Mouse (Mus musculus) hindbrain, embryonic 16.5 days (tissue): ENCODE data around the gene Slc8a2. TPM values are rescaled to one million over a fixed set of nuclear protein-coding genes. Genes with fewer than 3 reads are reported as not detected.

ENCODE experiments used
- ATAC-seq: fragments of 200-750 bp; cut with Nextera tagmentation; 2 replicates; pipeline ENCODE4 v1.8.0; 2017; ENCODE audit warnings: moderate TSS enrichment, moderate library complexity
- H3K27ac ChIP-seq: fragments of 300-500 bp; sonication (generic); 2 replicates; pipeline ENCODE4 v1.5.1; 2014; ENCODE audit warnings: low read depth, mild to moderate bottlenecking, control low read depth, low read length, moderate library complexity
- H3K27me3 ChIP-seq: fragments of 300-500 bp; sonication (generic); replicated peaks from 2 replicates; pipeline ENCODE4 v1.6.1; 2014; ENCODE audit warnings: low read length; ENCODE audit not compliant: control insufficient read depth, insufficient read depth
- H3K36me3 ChIP-seq: fragments of 300-500 bp; sonication (generic); 2 replicates; pipeline ENCODE4 v1.6.1; 2014; ENCODE audit warnings: mild to moderate bottlenecking, low read length, moderate library complexity, mixed read lengths; ENCODE audit not compliant: control insufficient read depth, insufficient read depth
- H3K4me1 ChIP-seq: fragments of 300-500 bp; sonication (generic); 2 replicates; pipeline ENCODE4 v1.6.1; 2014; ENCODE audit warnings: low read depth, low read length; ENCODE audit not compliant: control insufficient read depth, insufficient read depth
- H3K4me2 ChIP-seq: fragments of 300-500 bp; sonication (generic); 2 replicates; pipeline ENCODE4 v1.6.1; 2014; ENCODE audit warnings: mild to moderate bottlenecking, low read length, control low read depth, moderate library complexity
- H3K4me3 ChIP-seq: fragments of 300-500 bp; sonication (generic); 2 replicates; pipeline ENCODE4 v1.5.1; 2014; ENCODE audit warnings: mild to moderate bottlenecking, low read length, control low read depth, moderate library complexity
- H3K9ac ChIP-seq: fragments of 300-500 bp; sonication (generic); 2 replicates; pipeline ENCODE4 v1.6.1; 2014; ENCODE audit warnings: low read depth, mild to moderate bottlenecking, control low read depth, low read length, moderate library complexity
- H3K9me3 ChIP-seq: fragments of 300-500 bp; sonication (generic); 2 replicates; pipeline ENCODE4 v1.6.1; 2014; ENCODE audit warnings: mild to moderate bottlenecking, low read length, moderate library complexity; ENCODE audit not compliant: control insufficient read depth
- WGBS: fragments of 180-500 bp; shearing (Covaris S2); extraction: QIAGEN DNeasy Blood & Tissue Kit; methylation state at CpG from one replicate; pipeline ENCODE4 v1.1.7; 2014; 5-methylcytosine and 5-hydroxymethylcytosine counted together
- polyA plus RNA-seq: library from polyadenylated mRNA; unstranded; fragments of >200 nt; fragmentation: Nextera tagmentation; extraction: Ambion mirVana; gene quantifications from 2 replicates; pipeline ENCODE4 v1.2.1, GENCODE M21; 2015

Gene Slc8a2
- polyA plus RNA-seq: 1.1 and 1.2 TPM in 2 replicates

DNA sequence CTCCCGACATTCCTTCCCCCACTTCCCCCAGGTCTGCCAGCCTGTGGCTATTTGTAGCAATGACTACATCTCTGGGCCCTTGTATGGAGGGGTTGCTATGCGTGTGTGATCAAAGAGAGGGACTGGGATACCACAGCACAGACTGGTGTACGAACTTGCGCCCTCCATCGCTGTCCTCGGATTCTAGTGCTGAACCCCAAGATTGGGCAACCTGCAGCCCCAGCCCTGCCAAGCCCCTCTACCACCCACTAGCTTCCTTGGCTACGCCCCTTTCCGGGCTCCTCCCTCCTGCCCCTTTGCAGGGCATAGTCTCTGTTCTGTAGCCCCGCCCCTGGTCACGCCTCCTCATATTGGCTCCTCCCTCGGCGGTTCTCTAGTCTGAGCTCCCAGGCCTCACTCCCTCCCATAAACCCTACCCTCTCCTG lies at the start of gene Slc8a2:
TSS of gene Slc8a2 (plus strand) at position 406 of the 425 bp plus-strand sequence.
- Histone ChIP-seq H3K9ac (peak within 1 kb of the TSS; percentile 83), H3K4me2 (peak within 1 kb of the TSS; percentile 77), H3K36me3 (peaks cover 10% of the 10 kb centered on the region), H3K9me3 (no peaks in the 10 kb centered on the region), H3K4me1 (peaks cover 40% of the 10 kb centered on the region), H3K27ac (peak within 1 kb of the TSS; percentile 78), H3K27me3 (no peaks in the 10 kb centered on the region), H3K4me3 (peak within 1 kb of the TSS; percentile 71)
- ATAC-seq: peak; percentile 91
- WGBS: 2% methylated on average over 12 of the region's 12 CpGs

DNA sequence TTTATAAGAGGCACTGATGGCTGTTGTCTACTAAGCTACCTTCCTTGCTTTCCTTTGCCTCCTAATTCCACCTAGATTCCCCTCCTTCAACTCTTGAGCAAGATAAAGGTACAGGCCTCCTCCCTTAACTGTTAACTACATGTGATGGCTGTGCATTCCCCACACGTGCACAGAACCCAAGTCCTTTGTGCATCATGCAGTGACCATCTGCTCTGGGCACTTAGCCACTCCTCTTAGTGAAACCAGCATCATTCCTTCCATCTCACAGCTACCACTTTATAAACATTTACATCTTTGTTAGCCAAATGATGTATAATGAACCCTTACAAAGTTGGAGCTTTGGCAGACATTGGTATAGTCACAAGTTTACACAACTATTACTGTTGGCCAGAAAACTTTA lies 49.7 kb upstream of the Slc8a2 start:
- Histone ChIP-seq H3K4me1 (no peaks in the 10 kb centered on the region), H3K9me3 (no peaks in the 10 kb centered on the region), H3K9ac (no peak overlapping the region), H3K4me3 (no peak overlapping the region), H3K27ac (no peak overlapping the region), H3K4me2 (no peak overlapping the region), H3K36me3 (no peaks in the 10 kb centered on the region), H3K27me3 (no peaks in the 10 kb centered on the region)
- ATAC-seq: no peak
- 70% methylated on average over 1 of the region's 1 CpGs for WGBS

DNA sequence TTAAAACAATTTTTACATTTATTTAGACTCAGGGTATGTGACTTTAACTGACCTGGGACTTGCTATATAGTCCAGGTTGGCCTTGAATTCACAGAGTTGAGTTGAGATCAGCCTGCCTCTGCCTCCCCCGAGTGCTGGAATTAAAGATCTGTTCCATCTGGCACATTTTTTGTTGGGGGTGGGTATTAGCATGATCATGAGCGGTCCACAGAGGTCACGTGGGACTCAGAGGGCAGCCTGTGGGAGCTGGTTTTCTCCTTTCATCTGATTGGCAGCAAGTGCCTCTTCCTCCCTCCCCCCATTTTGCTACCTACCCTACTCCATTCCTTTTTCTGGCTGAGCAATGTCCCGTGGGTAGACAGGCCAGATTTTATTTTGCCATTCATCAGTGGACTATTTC lies 49.0 kb upstream of the Slc8a2 start:
- Histone ChIP-seq H3K4me2 (no peak overlapping the region), H3K36me3 (no peaks in the 10 kb centered on the region), H3K27ac (no peak overlapping the region), H3K27me3 (peaks cover 3% of the 10 kb centered on the region; the same call in 1 of the 2 replicates), H3K4me1 (no peaks in the 10 kb centered on the region), H3K9ac (no peak overlapping the region), H3K9me3 (no peaks in the 10 kb centered on the region), H3K4me3 (no peak overlapping the region)
- no peak for ATAC-seq
- 73% methylated on average over 4 of the region's 4 CpGs for WGBS

DNA sequence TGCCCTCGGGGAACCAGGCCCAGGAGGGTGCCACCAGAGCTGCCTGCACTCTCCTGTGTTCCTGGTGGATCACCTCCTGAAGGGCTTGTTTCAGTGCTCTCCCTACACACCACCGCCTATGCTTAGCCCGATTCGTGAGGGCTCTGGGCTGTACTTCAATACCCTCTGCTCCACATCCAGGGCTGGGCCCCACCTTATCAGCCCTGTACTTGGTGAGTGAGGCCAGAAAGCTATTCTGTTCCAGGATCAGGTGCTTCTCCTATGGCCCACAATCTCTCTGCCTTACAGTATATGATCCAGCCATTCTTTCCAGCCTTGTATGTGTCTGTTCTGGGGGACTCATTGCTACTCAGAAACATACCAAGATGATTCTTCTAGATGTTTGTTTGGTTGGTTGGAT lies 46.3 kb upstream of the Slc8a2 start:
- H3K36me3 ChIP-seq: no peaks in the 10 kb centered on the region
- H3K9me3 ChIP-seq: no peaks in the 10 kb centered on the region
- H3K4me3 ChIP-seq: no peak overlapping the region
- ATAC-seq: no peak
- H3K4me1 ChIP-seq: no peaks in the 10 kb centered on the region
- H3K4me2 ChIP-seq: no peak overlapping the region
- no peak overlapping the region for H3K27ac ChIP-seq
- peaks cover 3% of the 10 kb centered on the region; the same call in 1 of the 2 replicates for H3K27me3 ChIP-seq
- WGBS: 59% methylated on average over 4 of the region's 4 CpGs
- no peak overlapping the region for H3K9ac ChIP-seq

DNA sequence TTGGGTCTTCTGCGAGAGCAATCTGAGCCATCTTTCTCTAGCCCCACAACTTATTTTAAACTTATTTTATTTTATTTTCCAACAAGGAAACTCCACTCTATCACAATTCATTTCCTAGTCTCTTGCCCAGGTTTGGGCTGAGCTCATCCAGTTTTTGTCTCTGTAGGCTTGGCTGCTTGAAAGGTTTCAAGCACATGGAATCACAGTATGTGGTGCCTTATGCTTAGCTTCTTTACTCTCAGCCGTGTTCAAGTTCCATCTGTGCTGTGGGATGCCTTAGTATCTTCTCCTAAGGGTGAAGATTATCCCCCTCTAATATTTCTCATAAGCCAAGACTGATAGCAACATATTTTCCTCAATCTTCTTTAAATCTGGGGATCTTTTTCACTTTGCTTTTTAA lies 42.0 kb upstream of the Slc8a2 start:
- Histone ChIP-seq H3K9ac (no peak overlapping the region), H3K27ac (no peak overlapping the region), H3K4me2 (no peak overlapping the region), H3K9me3 (no peaks in the 10 kb centered on the region), H3K27me3 (peaks cover 3% of the 10 kb centered on the region; the same call in 1 of the 2 replicates), H3K36me3 (no peaks in the 10 kb centered on the region), H3K4me1 (no peaks in the 10 kb centered on the region), H3K4me3 (no peak overlapping the region)
- no peak for ATAC-seq
- 70% methylated on average over 2 of the region's 2 CpGs for WGBS

DNA sequence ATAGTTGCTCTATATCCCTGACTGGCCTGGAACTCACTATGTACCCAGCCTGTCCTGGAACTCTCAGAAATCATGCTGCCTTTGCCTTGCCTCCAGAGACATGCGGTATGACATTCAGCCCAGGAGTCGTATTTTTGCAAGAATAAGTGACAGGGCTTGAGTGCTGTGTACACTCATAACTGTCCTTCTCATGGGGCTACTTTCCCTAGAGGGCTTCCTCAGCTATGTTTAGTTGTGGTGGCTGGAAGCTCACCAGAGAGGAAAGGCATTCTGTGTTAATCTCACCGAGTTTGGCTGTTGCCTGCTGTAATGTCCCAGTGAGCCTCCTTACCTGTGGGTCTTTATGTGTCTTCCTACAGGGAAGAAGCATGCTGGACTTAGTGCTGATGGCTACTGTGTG lies 35.0 kb upstream of the Slc8a2 start:
- H3K9me3 ChIP-seq: no peaks in the 10 kb centered on the region
- H3K4me2 ChIP-seq: no peak overlapping the region
- 75% methylated on average over 3 of the region's 3 CpGs for WGBS
- no peak overlapping the region for H3K27ac ChIP-seq
- H3K9ac ChIP-seq: no peak overlapping the region
- H3K4me3 ChIP-seq: no peak overlapping the region
- peaks cover 10% of the 10 kb centered on the region for H3K4me1 ChIP-seq
- H3K27me3 ChIP-seq: peaks cover 2% of the 10 kb centered on the region; the same call in 1 of the 2 replicates
- no peaks in the 10 kb centered on the region for H3K36me3 ChIP-seq
- no peak for ATAC-seq

DNA sequence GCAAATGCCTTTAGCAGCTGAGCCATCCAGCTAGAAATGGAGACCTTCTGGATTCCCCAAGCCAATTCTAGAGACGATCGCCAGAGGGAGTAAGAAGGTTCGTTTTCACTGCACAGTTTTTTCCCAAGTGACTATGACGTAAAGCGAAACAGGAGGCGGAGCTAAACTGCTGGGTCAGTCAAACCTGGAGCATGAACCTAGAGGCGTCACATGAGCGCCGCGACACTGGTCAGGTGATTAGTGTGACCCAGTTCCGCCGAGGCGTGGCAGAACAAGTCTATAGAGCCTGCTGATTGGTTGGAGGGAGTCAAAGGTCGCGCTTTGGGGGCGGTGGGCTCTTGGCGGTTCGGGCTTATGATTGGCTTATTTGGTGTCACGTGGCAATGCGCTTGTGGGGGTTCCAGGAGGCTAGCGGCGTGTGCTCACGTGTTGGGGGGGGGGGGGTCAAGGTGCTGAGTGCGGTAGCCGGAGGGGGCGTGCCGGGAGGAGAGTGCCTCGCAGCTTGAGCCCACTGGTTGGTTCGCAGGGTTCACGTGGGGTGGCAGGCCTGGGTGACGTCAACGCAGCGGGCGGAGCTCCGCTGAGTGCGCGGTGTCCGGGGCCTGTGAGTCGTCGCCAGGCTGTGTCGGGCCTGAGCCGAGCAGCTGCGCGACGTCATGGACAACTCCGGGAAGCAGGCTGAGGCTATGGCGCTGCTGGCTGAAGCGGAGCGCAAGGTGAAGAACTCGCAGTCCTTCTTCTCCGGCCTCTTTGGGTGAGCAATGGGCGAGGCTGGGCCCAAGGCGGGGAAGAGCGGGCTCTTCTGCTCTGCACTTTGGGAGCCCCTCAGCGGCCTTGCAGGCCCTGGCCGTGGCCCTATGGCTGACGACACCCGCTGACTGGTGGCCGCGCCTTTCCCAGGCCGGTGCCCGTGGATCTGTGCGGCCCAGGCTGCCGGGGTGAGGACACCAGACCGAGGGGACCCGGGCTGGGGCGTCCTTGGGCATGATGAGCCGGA lies 31.3 kb upstream of the Slc8a2 start, which contains the start of gene Napa:
TSS of gene Napa (plus strand) at position 438 of the 997 bp plus-strand sequence.
- peaks cover 2% of the 10 kb centered on the region; the same call in 1 of the 2 replicates for H3K27me3 ChIP-seq
- peak within 1 kb of the TSS; percentile 91 for H3K4me2 ChIP-seq
- peaks cover 38% of the 10 kb centered on the region for H3K4me1 ChIP-seq
- H3K27ac ChIP-seq: peak within 1 kb of the TSS; percentile 88
- peak; percentile 98 for ATAC-seq
- under 1% methylated on average over 64 of the region's 68 CpGs for WGBS
- peak within 1 kb of the TSS; percentile 87 for H3K9ac ChIP-seq
- H3K36me3 ChIP-seq: no peaks in the 10 kb centered on the region
- H3K9me3 ChIP-seq: no peaks in the 10 kb centered on the region
- peak within 1 kb of the TSS; percentile 76 for H3K4me3 ChIP-seq

DNA sequence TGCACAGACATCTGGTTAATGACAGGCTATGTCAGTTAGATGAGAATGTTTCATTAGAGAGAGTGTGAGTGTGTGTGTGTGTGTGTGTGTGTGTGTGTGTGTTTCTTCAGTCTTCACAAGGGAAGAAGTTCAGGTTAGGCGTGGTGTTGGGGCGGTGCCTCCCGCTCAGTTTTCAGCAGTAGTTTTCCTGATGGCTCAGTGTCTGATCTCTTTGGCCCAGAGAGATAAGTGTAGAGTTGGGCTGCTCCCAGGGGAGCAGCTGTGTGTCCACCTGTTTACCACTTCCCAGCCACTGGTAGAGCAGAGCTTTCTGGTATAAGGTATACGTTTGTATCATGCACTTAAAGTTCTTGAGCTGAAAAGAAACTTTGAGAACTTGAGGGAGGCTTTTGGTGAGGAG lies 29.7 kb upstream of the Slc8a2 start:
- Histone ChIP-seq H3K4me3 (no peak overlapping the region; the same call in 1 of the 2 replicates), H3K9me3 (no peaks in the 10 kb centered on the region), H3K27ac (no peak overlapping the region), H3K27me3 (0 out of 2 replicates have a peak, but pooled peaks cover 2% of the 10 kb centered on the region), H3K9ac (peak overlapping the region; percentile 87; the same call in 1 of the 2 replicates), H3K4me2 (peak overlapping the region; percentile 91), H3K36me3 (peaks cover 3% of the 10 kb centered on the region), H3K4me1 (peaks cover 47% of the 10 kb centered on the region)
- ATAC-seq: no peak
- WGBS: 85% methylated on average over 4 of the region's 4 CpGs

DNA sequence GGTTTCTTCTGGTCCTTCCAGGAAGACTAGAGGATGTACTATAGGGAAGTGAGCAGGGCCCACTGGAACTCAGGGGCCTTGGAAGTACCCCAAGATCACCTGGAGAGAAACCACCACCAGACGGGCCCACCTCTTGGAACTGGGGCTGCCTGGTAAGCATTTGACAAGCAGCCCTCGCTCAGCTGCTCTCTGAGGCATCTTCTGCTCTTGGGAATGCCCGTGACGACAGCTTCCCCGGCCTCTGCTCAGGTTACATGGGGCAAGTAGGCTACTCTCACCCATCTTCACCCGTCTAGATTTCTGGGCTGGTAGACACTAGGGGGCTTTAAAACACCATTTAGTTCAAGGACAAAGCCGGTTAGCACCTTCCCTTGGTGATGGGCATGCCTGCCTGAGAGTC lies 28.5 kb upstream of the Slc8a2 start:
- no peak overlapping the region for H3K27ac ChIP-seq
- peaks cover 3% of the 10 kb centered on the region for H3K36me3 ChIP-seq
- 84% methylated on average over 7 of the region's 7 CpGs for WGBS
- no peak overlapping the region for H3K4me2 ChIP-seq
- H3K27me3 ChIP-seq: no peaks in the 10 kb centered on the region
- H3K4me1 ChIP-seq: peaks cover 47% of the 10 kb centered on the region
- H3K9ac ChIP-seq: no peak overlapping the region
- no peak for ATAC-seq
- no peak overlapping the region for H3K4me3 ChIP-seq
- H3K9me3 ChIP-seq: no peaks in the 10 kb centered on the region
